Mouse (Mus musculus): ENCODE results near the gene G6pc2.

The G6pc2 gene

DNA sequence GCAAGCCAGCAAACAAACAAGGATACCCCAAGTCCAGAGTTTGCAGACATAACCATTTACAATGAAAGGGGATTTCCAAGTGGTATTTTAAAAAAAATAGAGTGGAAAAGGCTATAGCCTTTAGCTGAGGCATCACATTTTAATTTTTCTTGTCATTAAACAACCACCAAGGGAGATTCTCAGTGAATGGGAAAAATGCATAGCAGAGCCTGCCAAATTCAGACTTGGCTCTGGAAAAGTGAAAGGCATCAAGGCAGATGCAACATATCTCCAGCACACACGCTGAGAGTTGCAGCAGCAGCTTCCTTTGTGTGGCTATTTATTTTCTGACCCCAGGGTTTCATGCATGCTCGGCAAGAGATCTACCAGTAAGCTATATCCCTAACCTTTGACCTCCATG lies 34.1 kb downstream of the G6pc2 start:
- no peak for DNase-seq

DNA sequence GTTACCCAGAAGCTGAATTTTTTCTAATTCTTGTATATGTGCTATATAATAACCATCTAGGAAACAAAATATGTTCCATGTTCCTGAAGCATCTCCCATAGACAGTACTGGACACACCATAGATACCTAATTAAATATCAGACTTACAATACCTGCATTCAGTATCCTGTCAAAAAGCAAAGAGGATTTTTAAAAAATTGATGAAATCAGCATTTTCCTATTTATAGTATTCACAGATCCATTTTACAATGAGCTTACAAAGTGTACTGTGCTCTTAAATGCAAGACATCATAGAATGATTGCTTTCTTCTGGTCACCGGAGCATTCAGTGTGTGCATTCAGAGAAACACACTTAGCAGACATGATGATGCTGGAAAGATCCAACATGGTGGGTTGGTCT lies 36.2 kb downstream of the G6pc2 start:
- DNase-seq: no peak

GRCm38 (mm10) chr2:69248221-69248755 lies 37.4 kb downstream of the G6pc2 start:
- no peak for DNase-seq

DNA sequence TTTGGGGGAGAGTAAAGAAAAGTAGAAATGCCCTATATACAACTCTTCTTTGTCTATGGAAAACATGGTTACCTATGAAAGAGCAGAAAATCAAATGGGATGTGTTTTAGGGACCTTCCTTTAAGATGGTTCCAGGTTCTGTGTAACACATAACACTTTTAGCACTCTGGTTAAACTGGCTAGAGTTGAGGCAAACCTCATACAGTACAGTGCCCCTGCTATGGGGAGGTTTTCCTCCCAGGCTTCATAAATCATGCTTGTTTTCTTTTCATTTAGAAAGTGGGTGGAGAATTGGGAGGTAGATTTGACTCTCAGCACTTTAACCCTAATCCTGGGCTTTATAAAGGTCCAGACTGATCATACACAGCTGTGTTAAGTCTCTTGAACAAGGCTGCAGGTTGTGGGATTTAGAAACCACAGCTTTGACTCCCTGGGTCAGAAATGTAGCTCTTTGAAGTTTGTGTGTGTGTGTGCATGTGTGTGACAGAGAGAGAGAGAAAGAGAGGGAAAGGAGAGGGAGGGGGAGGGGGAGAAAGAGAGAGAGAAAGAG lies 53.3 kb downstream of the G6pc2 start:
- DNase-seq: no peak

GRCm38 (mm10) chr2:69275875-69276274 lies 65.0 kb downstream of the G6pc2 start:
- DNase-seq: no peak

Measured in thymus, postnatal 25 days (tissue).